Mouse (Mus musculus): ENCODE results near the gene Stap1.

DNA sequence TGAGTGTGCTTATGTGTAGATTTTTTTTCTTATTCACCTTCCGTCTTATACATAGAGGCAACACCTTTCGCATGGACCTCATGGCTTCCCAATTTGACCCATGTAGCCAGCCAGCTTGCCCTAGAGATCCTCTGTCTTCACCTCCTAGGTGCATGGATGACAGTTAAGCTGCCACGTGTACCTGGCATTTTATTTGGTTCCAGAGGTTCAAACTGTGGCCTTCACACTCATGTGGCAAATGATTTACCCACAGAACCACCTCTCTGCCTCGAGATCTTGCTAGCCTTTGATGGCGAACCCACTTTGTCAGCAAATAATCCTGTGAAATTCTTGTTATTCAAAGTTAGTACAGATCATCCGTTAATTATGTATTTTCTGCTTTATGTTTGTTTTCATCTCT, 12.4 kb downstream of the Stap1 start:
- TF ChIP-seq POLR2A (IDR thresholded peaks at IDR 0.05; ENCODE audit: low read depth, low read length) (no peak), EP300 (IDR thresholded peaks at IDR 0.05; ENCODE audit: low read length) (no peak), ELF1 (IDR thresholded peaks at IDR 0.05; ENCODE audit: low read depth, low read length) (no peak), JUND (conservative IDR thresholded peaks at IDR 0.05; ENCODE audit: low read depth, low read length) (no peak)
